ENCODE assay signal across 20 mouse cellular contexts in genomic region chr4:153557812-153558608, GRCm38 (mm10).
DNase-seq lines count a peak whose midpoint lies in the region; ATAC-seq and TF ChIP-seq lines count a peak whose summit lies in the region.
"Had no signal": no experiment of that assay in that cellular context is flagged by ENCODE, and none has a peak within 500 bp of the region (broad histone marks: within the 10 kb centered on the region; RNA-seq: fewer than 3 reads in every experiment).

No protein-coding gene starts in this region.

- ATAC-seq in embryonic facial prominence, embryonic 14.5 days (ENCODE audit: low read depth), result no peak
- ATAC-seq: inflammation-experienced regulatory T-cells, adult 6 months; liver, embryonic 12.5 days; lung, postnatal 0 days; midbrain, embryonic 13.5 days; Patski had no signal

- TF ChIP-seq POLR2A in brain, embryonic 14.5 days (IDR thresholded peaks at IDR 0.05; ENCODE audit: borderline replicate concordance, extremely low read depth, insufficient read depth, insufficient read length, poor library complexity, severe bottlenecking), result no peak

- H3K9me3 ChIP-seq in embryonic facial prominence, embryonic 14.5 days (ENCODE audit: control insufficient read depth, low read length), result no peaks in the 10 kb centered on the region
- H3K9me3 ChIP-seq in embryonic facial prominence, embryonic 10.5 days, result no peaks in the 10 kb centered on the region
- H3K9me3 ChIP-seq: heart, embryonic 12.5 days; hindbrain, embryonic 10.5 days; liver, embryonic 12.5 days; midbrain, embryonic 13.5 days had no signal

- no peaks in the 10 kb centered on the region for H3K27me3 ChIP-seq in embryonic facial prominence, embryonic 14.5 days (replicated peaks; ENCODE audit: control insufficient read depth, insufficient read depth, low read length)
- H3K27me3 ChIP-seq in embryonic facial prominence, embryonic 10.5 days (replicated peaks; ENCODE audit: low read depth, poor library complexity, severe bottlenecking), result peaks cover 7% of the 10 kb centered on the region; the same call in 1 of the 2 replicates
- H3K27me3 ChIP-seq: liver, embryonic 12.5 days; midbrain, embryonic 13.5 days; Patski had no signal

- no peak for TF ChIP-seq CTCF in brain, embryonic 14.5 days (IDR thresholded peaks at IDR 0.05; ENCODE audit: borderline replicate concordance, extremely low read depth, insufficient read depth, insufficient read length)

- no peak overlapping the region for H3K4me2 ChIP-seq in embryonic facial prominence, embryonic 14.5 days (ENCODE audit: low read depth, low read length)
- H3K4me2 ChIP-seq: heart, embryonic 12.5 days; liver, embryonic 12.5 days; midbrain, embryonic 13.5 days had no signal

- H3K4me1 ChIP-seq in embryonic facial prominence, embryonic 14.5 days (ENCODE audit: control insufficient read depth, insufficient read depth, low read length), result no peaks in the 10 kb centered on the region
- H3K4me1 ChIP-seq in embryonic facial prominence, embryonic 10.5 days, result peaks cover 21% of the 10 kb centered on the region
- H3K4me1 ChIP-seq: liver, embryonic 12.5 days had no signal

- peak; percentile 11 for DNase-seq in embryonic facial prominence, embryonic 14.5 days (ENCODE audit: low spot score)
- DNase-seq in embryonic facial prominence, embryonic 10.5 days (ENCODE audit: low spot score), result no peak
- peak; percentile 27 for DNase-seq in brain, embryonic 14.5 days (ENCODE audit: low read depth)
- DNase-seq in layer of hippocampus, adult 9-10 months (ENCODE audit: low spot score), result peak; percentile 8
- DNase-seq in right cerebral cortex, postnatal 10 days (ENCODE audit: low spot score in 2 of 2), result peak; percentile 61 to 81
- no peak for DNase-seq in urinary bladder, postnatal 25 days (ENCODE audit: low spot score)
- DNase-seq in lung, postnatal 10 days, result no peak
- no peak for DNase-seq in gastrocnemius, postnatal 25 days
- DNase-seq: cerebellum, adult 8-10 months; embryo, embryonic 11 days; thymus, adult 2 months had no signal

- no peak overlapping the region for H3K27ac ChIP-seq in embryonic facial prominence, embryonic 14.5 days (replicated peaks; ENCODE audit: low read depth, low read length)
- H3K27ac ChIP-seq in embryonic facial prominence, embryonic 10.5 days (replicated peaks), result no peak overlapping the region
- H3K27ac ChIP-seq: hindbrain, embryonic 10.5 days; left cerebral cortex, adult 2 months; liver, embryonic 12.5 days; midbrain, embryonic 13.5 days had no signal

- H3K36me3 ChIP-seq in embryonic facial prominence, embryonic 14.5 days (ENCODE audit: control insufficient read depth, insufficient read depth, low read length), result no peaks in the 10 kb centered on the region
- no peaks in the 10 kb centered on the region for H3K36me3 ChIP-seq in embryonic facial prominence, embryonic 10.5 days (replicated peaks)
- H3K36me3 ChIP-seq: heart, embryonic 12.5 days; hindbrain, embryonic 10.5 days; liver, embryonic 12.5 days; midbrain, embryonic 13.5 days had no signal

- no peak overlapping the region for H3K9ac ChIP-seq in embryonic facial prominence, embryonic 14.5 days (ENCODE audit: low read depth, low read length)
- H3K9ac ChIP-seq: heart, embryonic 12.5 days; liver, embryonic 12.5 days; midbrain, embryonic 13.5 days had no signal

- 70% methylated on average over 19 of the region's 19 CpGs for WGBS in embryonic facial prominence, embryonic 14.5 days
- WGBS in embryonic facial prominence, embryonic 10.5 days, result 85% methylated on average over 19 of the region's 19 CpGs

- no peak overlapping the region for H3K4me3 ChIP-seq in embryonic facial prominence, embryonic 14.5 days (ENCODE audit: low read depth, low read length)
- no peak overlapping the region for H3K4me3 ChIP-seq in embryonic facial prominence, embryonic 10.5 days
- H3K4me3 ChIP-seq: erythroblast, embryonic 14.5 days; heart, embryonic 12.5 days; hindbrain, embryonic 10.5 days; left cerebral cortex, adult 2 months; liver, embryonic 12.5 days; midbrain, embryonic 13.5 days had no signal

Comparison
In these comparisons a context has a peak if more than half of its experiments do, and no peak if none do; other contexts are left out.
1. DNase-seq: peak in embryonic facial prominence, embryonic 14.5 days (single experiment), brain, embryonic 14.5 days (single experiment), layer of hippocampus, adult 9-10 months (single experiment) and right cerebral cortex, postnatal 10 days (2 of 2); none in embryonic facial prominence, embryonic 10.5 days (single experiment), urinary bladder, postnatal 25 days (single experiment), lung, postnatal 10 days (single experiment) and gastrocnemius, postnatal 25 days (single experiment).